Mouse (Mus musculus) skeletal muscle tissue, postnatal 0 days (tissue): Measurements from ENCODE around the gene Gm4559. TPM values are rescaled to one million over a fixed set of nuclear protein-coding genes. Genes with fewer than 3 reads are reported as not detected.

Experiments used
- polyA plus RNA-seq: library from polyadenylated mRNA; unstranded; fragments of >200 nt; fragmentation: Nextera tagmentation; extraction: Ambion mirVana; gene quantifications from 2 replicates; pipeline ENCODE4 v1.2.1, GENCODE M21; 2015

The Gm4559 gene
- polyA plus RNA-seq = not detected in 2 replicates

DNA sequence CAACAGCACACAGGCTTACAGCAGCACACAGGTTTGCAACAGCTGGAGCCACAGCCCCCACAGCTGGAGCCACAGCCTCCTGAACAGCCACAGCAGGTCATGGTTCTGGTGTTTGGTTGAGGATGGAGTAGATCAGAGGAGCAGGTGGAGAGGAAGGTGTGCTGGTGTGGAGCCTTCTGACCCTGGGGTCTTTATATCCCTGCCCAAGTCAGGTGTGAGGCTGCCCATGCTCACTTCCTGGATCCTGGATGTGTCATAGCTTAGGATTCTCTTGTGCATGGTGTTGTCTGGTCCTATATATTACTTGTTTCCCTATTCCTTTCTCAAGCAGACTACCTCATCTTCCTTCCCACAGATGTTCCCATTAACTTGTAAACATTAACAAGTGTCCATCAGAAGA is at the start of gene Gm4559:
Gene Gm4559, minus strand, starts transcription at position 101 of the 400 bp plus-strand sequence.

DNA sequence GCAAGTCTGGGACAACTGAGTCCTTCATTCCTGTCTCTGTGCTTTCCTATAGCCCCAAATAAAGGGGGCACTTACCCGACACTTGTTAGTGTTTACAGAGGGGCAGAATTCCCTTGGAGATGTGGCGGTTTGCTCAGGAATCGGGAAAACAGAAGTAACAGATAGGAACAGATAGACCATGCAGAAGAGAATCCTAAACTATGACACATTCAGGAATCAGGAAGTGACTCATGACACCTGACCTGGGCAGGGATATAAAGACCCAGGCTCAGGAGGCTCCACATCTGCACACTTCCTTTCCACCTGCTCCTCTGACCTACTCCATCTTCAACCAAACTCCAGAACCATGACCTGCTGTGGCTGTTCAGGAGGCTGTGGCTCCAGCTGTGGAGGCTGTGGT is 29.1 kb upstream of the Gm4559 start, which contains the start of gene Krtap5-4:
Gene Krtap5-4, plus strand, starts transcription at position 301 of the 400 bp plus-strand sequence.

GRCm38 (mm10) chr7:142297018-142297417 is 22.9 kb upstream of the Gm4559 start, which contains the start of gene Krtap5-1:
TSS of gene Krtap5-1 (minus strand) at chr7:142297118.

GRCm38 (mm10) chr7:142258254-142258653 is 15.9 kb downstream of the Gm4559 start, which contains the start of gene Gm2431:
TSS of gene Gm2431 (minus strand) at chr7:142258354.

DNA sequence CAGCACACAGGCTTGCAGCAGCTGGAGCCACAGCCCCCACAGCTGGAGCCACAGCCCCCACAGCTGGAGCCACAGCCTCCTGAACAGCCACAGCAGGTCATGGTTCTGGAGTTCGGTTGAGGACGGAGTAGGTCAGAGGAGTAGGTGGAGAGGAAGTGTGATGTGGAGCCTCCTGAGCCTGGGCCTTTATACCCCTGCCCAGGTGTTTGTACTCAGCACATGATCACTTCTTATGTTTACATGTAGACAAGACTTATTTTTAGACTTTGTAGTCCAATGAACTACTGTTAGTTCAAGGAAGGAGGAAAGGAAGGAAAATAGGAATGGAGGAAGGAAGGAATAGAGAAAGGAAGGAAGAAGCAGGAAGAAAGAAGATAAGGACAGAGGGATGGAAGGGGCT is 33.2 kb downstream of the Gm4559 start, which contains the start of gene Gm40460:
Gene Gm40460, minus strand, starts transcription at position 101 of the 400 bp plus-strand sequence.

GRCm38 (mm10) chr7:142229871-142230270 is 44.3 kb downstream of the Gm4559 start, which contains the start of gene Krtap5-5:
TSS of gene Krtap5-5 (minus strand) at chr7:142229971.

Other genes starting within 250 kb of the Gm4559 start
- gene Mob2, start 213.3 kb downstream of the Gm4559 start, polyA plus RNA-seq = 61.1 and 65.1 TPM in 2 replicates
- gene Dusp8, start 178.5 kb downstream of the Gm4559 start, polyA plus RNA-seq = 6.7 and 7.6 TPM in 2 replicates
- not detected in 2 replicates for gene Gm45618, start 153.6 kb downstream of the Gm4559 start, polyA plus RNA-seq
- not detected in 2 replicates for gene Gm39115, start 138.3 kb downstream of the Gm4559 start, polyA plus RNA-seq
- not detected in 2 replicates for gene Gm45337, start 129.8 kb downstream of the Gm4559 start, polyA plus RNA-seq
- not detected in 2 replicates for gene Gm29735, start 117.2 kb downstream of the Gm4559 start, polyA plus RNA-seq
- gene Gm4553, start 108.6 kb downstream of the Gm4559 start, polyA plus RNA-seq = not detected in 2 replicates
- not detected in 2 replicates for gene Krtap5-2, start 98.4 kb downstream of the Gm4559 start, polyA plus RNA-seq
- not detected in 2 replicates for gene Gm10153, start 84.0 kb downstream of the Gm4559 start, polyA plus RNA-seq
- not detected in 2 replicates for gene Krtap5-3, start 73.0 kb downstream of the Gm4559 start, polyA plus RNA-seq
- not detected in 2 replicates for gene Gm7579, start 62.5 kb downstream of the Gm4559 start, polyA plus RNA-seq
- gene Krtap5-5, start 44.4 kb downstream of the Gm4559 start, polyA plus RNA-seq = not detected in 2 replicates
- not detected in 2 replicates for gene Gm40460, start 33.3 kb downstream of the Gm4559 start, polyA plus RNA-seq
- gene Gm2431, start 16.0 kb downstream of the Gm4559 start, polyA plus RNA-seq = not detected in 2 replicates
- gene Krtap5-1, start 22.8 kb upstream of the Gm4559 start, polyA plus RNA-seq = not detected in 2 replicates
- gene Krtap5-4, start 29.2 kb upstream of the Gm4559 start, polyA plus RNA-seq = not detected in 2 replicates
- gene Ifitm10, start 99.4 kb upstream of the Gm4559 start, polyA plus RNA-seq = 0.92 and 1.7 TPM in 2 replicates
- gene Gm49369, start 108.3 kb upstream of the Gm4559 start, polyA plus RNA-seq = 1.6 TPM in 1 of 2 replicates, not detected in the other
- 340 and 391 TPM in 2 replicates for gene Ctsd, start 113.7 kb upstream of the Gm4559 start, polyA plus RNA-seq
- 0.24 and 0.30 TPM in 2 replicates for gene Syt8, start 160.5 kb upstream of the Gm4559 start, polyA plus RNA-seq
- gene Tnni2, start 167.4 kb upstream of the Gm4559 start, polyA plus RNA-seq = 11,644 and 12,538 TPM in 2 replicates
- 46.9 and 49.3 TPM in 2 replicates for gene Lsp1, start 186.4 kb upstream of the Gm4559 start, polyA plus RNA-seq
- gene Tnnt3, start 224.5 kb upstream of the Gm4559 start, polyA plus RNA-seq = 12,415 and 13,066 TPM in 2 replicates